Mouse (Mus musculus) heart, embryonic 13.5 days (tissue): Measurements from ENCODE around the gene Naa35. TPM values are rescaled to one million over a fixed set of nuclear protein-coding genes. Genes with fewer than 3 reads are reported as not detected.

Experiments
- ATAC-seq: fragments of 200-750 bp; cut with Nextera tagmentation; 2 replicates; pipeline ENCODE4 v1.8.0; 2017; ENCODE audit warnings: moderate TSS enrichment; ENCODE audit not compliant: insufficient number of reproducible peaks, low FRiP score, low TSS enrichment; ENCODE audit errors: extremely low read depth
- H3K27ac ChIP-seq: fragments of 300-500 bp; sonication (generic); replicated peaks from 2 replicates; pipeline ENCODE4 v1.5.1; 2015; ENCODE audit warnings: moderate library complexity, mild to moderate bottlenecking, inconsistent platforms
- H3K27me3 ChIP-seq: fragments of 300-500 bp; sonication (generic); replicated peaks from 2 replicates; pipeline ENCODE4 v1.6.1; 2015; ENCODE audit warnings: mild to moderate bottlenecking, inconsistent platforms
- H3K36me3 ChIP-seq: fragments of 300-500 bp; sonication (generic); 2 replicates; pipeline ENCODE4 v1.6.1; 2015; ENCODE audit warnings: mild to moderate bottlenecking, inconsistent platforms
- H3K4me1 ChIP-seq: fragments of 300-500 bp; sonication (generic); 2 replicates; pipeline ENCODE4 v1.6.1; 2015; ENCODE audit warnings: inconsistent platforms
- H3K4me2 ChIP-seq: fragments of 300-500 bp; sonication (generic); 2 replicates; pipeline ENCODE4 v1.6.1; 2015; ENCODE audit warnings: inconsistent platforms, mild to moderate bottlenecking, moderate library complexity
- H3K4me3 ChIP-seq: fragments of 300-500 bp; sonication (generic); 2 replicates; pipeline ENCODE4 v1.5.1; 2015; ENCODE audit warnings: moderate library complexity, mild to moderate bottlenecking, inconsistent platforms
- H3K9ac ChIP-seq: fragments of 300-500 bp; sonication (generic); 2 replicates; pipeline ENCODE4 v1.6.1; 2015; ENCODE audit warnings: inconsistent platforms, mild to moderate bottlenecking, moderate library complexity
- H3K9me3 ChIP-seq: fragments of 300-500 bp; sonication (generic); 2 replicates; pipeline ENCODE4 v1.6.1; 2016; ENCODE audit warnings: inconsistent platforms
- WGBS: fragments of 180-500 bp; shearing (Covaris S2); methylation state at CpG from one replicate; pipeline ENCODE4 v1.1.7; 2015; ENCODE audit warnings: mixed read lengths; 5-methylcytosine and 5-hydroxymethylcytosine counted together
- polyA plus RNA-seq: library from polyadenylated mRNA; unstranded; fragments of >200 nt; fragmentation: Nextera tagmentation; extraction: Ambion mirVana; gene quantifications from 2 replicates; pipeline ENCODE4 v1.2.1, GENCODE M21; 2015

Gene Naa35
- polyA plus RNA-seq, 1 experiment from 2014 or later = 68.5 TPM

- H3K4me2 ChIP-seq = no peak overlapping the region
- H3K9me3 ChIP-seq = no peaks in the 10 kb centered on the region
- no peak overlapping the region for H3K4me3 ChIP-seq
- no peak for ATAC-seq
- H3K4me1 ChIP-seq = peaks cover 28% of the 10 kb centered on the region
- H3K9ac ChIP-seq = no peak overlapping the region
- peaks cover 1% of the 10 kb centered on the region; the same call in 1 of the 2 replicates for H3K36me3 ChIP-seq
- H3K27ac ChIP-seq = no peak overlapping the region
- WGBS = 70% methylated on average over 6 of the region's 6 CpGs
- no peaks in the 10 kb centered on the region for H3K27me3 ChIP-seq
These were observed 87.2 kb downstream of the Naa35 start for GRCm38 (mm10) chr13:59672248-59672647.

GRCm38 (mm10) chr13:59673597-59673996, 88.5 kb downstream of the Naa35 start:
- Histone ChIP-seq H3K36me3 (no peaks in the 10 kb centered on the region), H3K4me3 (no peak overlapping the region), H3K4me1 (peaks cover 23% of the 10 kb centered on the region), H3K27me3 (no peaks in the 10 kb centered on the region), H3K27ac (no peak overlapping the region), H3K9ac (0 out of 2 replicates have a peak overlapping the region, but pooled peaks have one; percentile 44), H3K4me2 (peak overlapping the region; percentile 85; the same call in 1 of the 2 replicates), H3K9me3 (no peaks in the 10 kb centered on the region)
- 76% methylated on average over 7 of the region's 7 CpGs for WGBS
- ATAC-seq = no peak

GRCm38 (mm10) chr13:59674215-59674614, 89.2 kb downstream of the Naa35 start:
- H3K27me3 ChIP-seq = no peaks in the 10 kb centered on the region
- no peak overlapping the region for H3K27ac ChIP-seq
- no peak for ATAC-seq
- H3K9me3 ChIP-seq = no peaks in the 10 kb centered on the region
- WGBS = 29% methylated on average over 3 of the region's 3 CpGs
- H3K36me3 ChIP-seq = no peaks in the 10 kb centered on the region
- H3K4me2 ChIP-seq = peak overlapping the region; percentile 85
- peaks cover 18% of the 10 kb centered on the region for H3K4me1 ChIP-seq
- H3K4me3 ChIP-seq = peak overlapping the region; percentile 84
- H3K9ac ChIP-seq = peak overlapping the region; percentile 86

GRCm38 (mm10) chr13:59674761-59675150, 89.7 kb downstream of the Naa35 start:
- peak overlapping the region; percentile 85 for H3K4me2 ChIP-seq
- H3K9ac ChIP-seq = peak overlapping the region; percentile 86
- H3K4me1 ChIP-seq = peaks cover 18% of the 10 kb centered on the region
- H3K27ac ChIP-seq = peak overlapping the region; percentile 68
- no peak for ATAC-seq
- no peaks in the 10 kb centered on the region for H3K36me3 ChIP-seq
- no peaks in the 10 kb centered on the region for H3K9me3 ChIP-seq
- peak overlapping the region; percentile 84 for H3K4me3 ChIP-seq
- 4% methylated on average over 13 of the region's 13 CpGs for WGBS
- H3K27me3 ChIP-seq = no peaks in the 10 kb centered on the region

- H3K4me3 ChIP-seq = peak within 1 kb of the TSS; percentile 84
- no peaks in the 10 kb centered on the region for H3K27me3 ChIP-seq
- H3K9me3 ChIP-seq = no peaks in the 10 kb centered on the region
- peak within 1 kb of the TSS; percentile 86 for H3K9ac ChIP-seq
- H3K27ac ChIP-seq = peak within 1 kb of the TSS; percentile 68
- under 1% methylated on average over 44 of the region's 61 CpGs for WGBS
- H3K4me2 ChIP-seq = peak within 1 kb of the TSS; percentile 85
- peaks cover 18% of the 10 kb centered on the region for H3K4me1 ChIP-seq
- H3K36me3 ChIP-seq = no peaks in the 10 kb centered on the region
- peak; percentile 65 for ATAC-seq
These were observed 90.3 kb downstream of the Naa35 start, which contains the start of gene Golm1 for GRCm38 (mm10) chr13:59675151-59676011. TSS of gene Golm1 (minus strand) at chr13:59675811.

GRCm38 (mm10) chr13:59676316-59677229, 91.5 kb downstream of the Naa35 start:
- H3K4me2 ChIP-seq = peak overlapping the region; percentile 85; the same call in 1 of the 2 replicates

GRCm38 (mm10) chr13:59679306-59679705, 94.2 kb downstream of the Naa35 start:
- WGBS = 39% methylated on average over 4 of the region's 4 CpGs

More at GRCm38 (mm10) chr13:59676316-59677229, 91.5 kb downstream of the Naa35 start:
- H3K27me3 ChIP-seq = peaks cover 3% of the 10 kb centered on the region
- H3K4me3 ChIP-seq = peak overlapping the region; percentile 84; the same call in 1 of the 2 replicates
- no peak for ATAC-seq
- peaks cover 18% of the 10 kb centered on the region for H3K4me1 ChIP-seq
- 70% methylated on average over 12 of the region's 12 CpGs for WGBS
- H3K27ac ChIP-seq = no peak overlapping the region
- H3K9ac ChIP-seq = no peak overlapping the region
- no peaks in the 10 kb centered on the region for H3K36me3 ChIP-seq
- no peaks in the 10 kb centered on the region for H3K9me3 ChIP-seq

GRCm38 (mm10) chr13:59679908-59680307, 94.8 kb downstream of the Naa35 start:
- 55% methylated on average over 4 of the region's 4 CpGs for WGBS
- no peaks in the 10 kb centered on the region for H3K36me3 ChIP-seq
- no peak overlapping the region for H3K9ac ChIP-seq
- peaks cover 14% of the 10 kb centered on the region for H3K27me3 ChIP-seq
- ATAC-seq = no peak
- no peaks in the 10 kb centered on the region for H3K9me3 ChIP-seq
- H3K4me1 ChIP-seq = peaks cover 4% of the 10 kb centered on the region
- H3K4me3 ChIP-seq = no peak overlapping the region
- no peak overlapping the region for H3K4me2 ChIP-seq
- H3K27ac ChIP-seq = no peak overlapping the region

More at GRCm38 (mm10) chr13:59679306-59679705, 94.2 kb downstream of the Naa35 start:
- ATAC-seq = no peak
- no peaks in the 10 kb centered on the region for H3K36me3 ChIP-seq
- H3K9me3 ChIP-seq = no peaks in the 10 kb centered on the region
- no peak overlapping the region for H3K4me3 ChIP-seq
- H3K27me3 ChIP-seq = peaks cover 14% of the 10 kb centered on the region
- peaks cover 9% of the 10 kb centered on the region for H3K4me1 ChIP-seq
- H3K9ac ChIP-seq = no peak overlapping the region
- no peak overlapping the region for H3K27ac ChIP-seq
- H3K4me2 ChIP-seq = no peak overlapping the region

- H3K27ac ChIP-seq = no peak overlapping the region
- ATAC-seq = no peak
- H3K4me1 ChIP-seq = peaks cover 4% of the 10 kb centered on the region
- 15% methylated on average over 7 of the region's 7 CpGs for WGBS
- peaks cover 14% of the 10 kb centered on the region for H3K27me3 ChIP-seq
- H3K4me2 ChIP-seq = 0 out of 2 replicates have a peak overlapping the region, but pooled peaks have one; percentile 7
- H3K9ac ChIP-seq = no peak overlapping the region
- no peaks in the 10 kb centered on the region for H3K36me3 ChIP-seq
- H3K9me3 ChIP-seq = no peaks in the 10 kb centered on the region
- no peak overlapping the region for H3K4me3 ChIP-seq
These were observed 97.6 kb downstream of the Naa35 start for GRCm38 (mm10) chr13:59682629-59683028.

- Histone ChIP-seq H3K4me3 (no peak overlapping the region), H3K4me1 (peaks cover 19% of the 10 kb centered on the region), H3K9me3 (no peaks in the 10 kb centered on the region), H3K9ac (no peak overlapping the region), H3K27me3 (peaks cover 14% of the 10 kb centered on the region), H3K27ac (no peak overlapping the region), H3K4me2 (no peak overlapping the region), H3K36me3 (no peaks in the 10 kb centered on the region)
- 72% methylated on average over 3 of the region's 3 CpGs for WGBS
- no peak for ATAC-seq
These were observed 100.2 kb downstream of the Naa35 start for GRCm38 (mm10) chr13:59685236-59685635.
